Mouse (Mus musculus) bone marrow macrophage, adult 2 months (primary cell): ENCODE measurements around the gene Fgl2.

Experiments
- CTCF ChIP-seq: IDR thresholded peaks from 2 replicates; pipeline ENCODE4 v1.5.1; 2012; ENCODE audit warnings: low read depth, mild to moderate bottlenecking, low read length, moderate library complexity
- POLR2A ChIP-seq: IDR thresholded peaks from 2 replicates; pipeline ENCODE4 v1.6.1; 2012; ENCODE audit warnings: mild to moderate bottlenecking, low read depth, low read length, borderline replicate concordance

DNA sequence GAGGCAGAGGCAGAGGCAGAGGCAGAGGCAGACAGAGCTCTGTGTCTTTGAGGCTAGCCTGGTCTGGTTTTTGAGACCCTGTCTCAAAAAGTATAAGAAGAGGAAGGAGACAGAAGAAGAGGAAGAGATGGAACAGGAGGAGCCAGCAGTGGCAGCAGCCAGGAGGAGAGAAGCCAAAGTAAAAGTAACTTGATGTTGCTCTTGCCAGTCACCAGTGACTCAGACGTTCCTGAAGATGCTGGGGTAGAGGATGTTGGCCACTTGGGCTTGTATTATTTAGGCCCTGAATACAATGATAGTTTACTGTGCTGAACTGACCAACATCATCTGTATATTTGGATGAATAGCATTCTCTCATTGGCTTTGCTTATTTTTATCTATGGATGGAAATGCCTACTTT, 43.9 kb upstream of the Fgl2 start:
- TF ChIP-seq POLR2A (no peak), CTCF (no peak)
